Mouse (Mus musculus) embryonic facial prominence, embryonic 14.5 days (tissue): ENCODE measurements around the gene Slx1b. TPM values are rescaled to one million over a fixed set of nuclear protein-coding genes. Genes with fewer than 3 reads are reported as not detected.
"Not testable (repeated sequence)": the region's sequence is repeated elsewhere in the genome, so short reads cannot be mapped to it uniquely, and the experiment has no call there.

ENCODE experiments used
- ATAC-seq: fragments of 200-750 bp; cut with Nextera tagmentation; 2 replicates; pipeline ENCODE4 v1.8.0; 2017; ENCODE audit warnings: low read depth, moderate number of reproducible peaks, moderate TSS enrichment
- DNase-seq: peaks from one replicate; pipeline ENCODE4 v3.0.0-alpha.2; 2015; ENCODE audit warnings: low spot score
- H3K27ac ChIP-seq: fragments of 300-500 bp; sonication (generic); replicated peaks from 2 replicates; pipeline ENCODE4 v1.5.1; 2014; ENCODE audit warnings: low read depth, mild to moderate bottlenecking, low read length, moderate library complexity
- H3K27me3 ChIP-seq: fragments of 300-500 bp; sonication (generic); replicated peaks from 2 replicates; pipeline ENCODE4 v1.6.1; 2014; ENCODE audit warnings: low read length; ENCODE audit not compliant: control insufficient read depth, insufficient read depth
- H3K36me3 ChIP-seq: fragments of 300-500 bp; sonication (generic); 2 replicates; pipeline ENCODE4 v1.6.1; 2014; ENCODE audit warnings: low read length, mixed read lengths; ENCODE audit not compliant: control insufficient read depth, insufficient read depth
- H3K4me1 ChIP-seq: fragments of 300-500 bp; sonication (generic); 2 replicates; pipeline ENCODE4 v1.6.1; 2014; ENCODE audit warnings: antibody characterized with exemption, low read length; ENCODE audit not compliant: control insufficient read depth, insufficient read depth
- H3K4me2 ChIP-seq: fragments of 300-500 bp; sonication (generic); 2 replicates; pipeline ENCODE4 v1.6.1; 2014; ENCODE audit warnings: low read depth, mild to moderate bottlenecking, low read length, moderate library complexity, mixed read lengths
- H3K4me3 ChIP-seq: fragments of 300-500 bp; sonication (generic); 2 replicates; pipeline ENCODE4 v1.5.1; 2014; ENCODE audit warnings: low read depth, mild to moderate bottlenecking, low read length
- H3K9ac ChIP-seq: fragments of 300-500 bp; sonication (generic); 2 replicates; pipeline ENCODE4 v1.6.1; 2014; ENCODE audit warnings: low read depth, mild to moderate bottlenecking, low read length, moderate library complexity, mixed read lengths
- H3K9me3 ChIP-seq: fragments of 300-500 bp; sonication (generic); 2 replicates; pipeline ENCODE4 v1.6.1; 2016; ENCODE audit warnings: low read length; ENCODE audit not compliant: control insufficient read depth
- WGBS: fragments of 180-500 bp; shearing (Covaris S2); extraction: QIAGEN DNeasy Blood & Tissue Kit; methylation state at CpG from one replicate; pipeline ENCODE4 v1.1.7; 2014; 5-methylcytosine and 5-hydroxymethylcytosine counted together
- polyA plus RNA-seq: library from polyadenylated mRNA; unstranded; fragments of >200 nt; fragmentation: Nextera tagmentation; extraction: Ambion mirVana; gene quantifications from 2 replicates; pipeline ENCODE4 v1.2.1, GENCODE M21; 2014

Gene Slx1b
- polyA plus RNA-seq, 1 experiment from 2014 or later, result 5.3 TPM

- H3K4me3 ChIP-seq, result no peak overlapping the region
- H3K27ac ChIP-seq, result no peak overlapping the region
- H3K27me3 ChIP-seq, result no peaks in the 10 kb centered on the region
- peaks cover 15% of the 10 kb centered on the region for H3K36me3 ChIP-seq
- H3K9ac ChIP-seq, result no peak overlapping the region
- no peak overlapping the region for H3K4me2 ChIP-seq
- ATAC-seq, result no peak
- H3K4me1 ChIP-seq, result 0 out of 2 replicates have a peak, but pooled peaks cover 5% of the 10 kb centered on the region
- WGBS, result 95% methylated on average over 26 of the region's 26 CpGs
- no peak for DNase-seq
- H3K9me3 ChIP-seq, result no peaks in the 10 kb centered on the region
Observed at GRCm38 (mm10) chr7:126692426-126692825, 3.2 kb downstream of the Slx1b start.

GRCm38 (mm10) chr7:126691676-126692075 lies 3.9 kb downstream of the Slx1b start:
- H3K4me2 ChIP-seq, result no peak overlapping the region
- 0 out of 2 replicates have a peak, but pooled peaks cover 3% of the 10 kb centered on the region for H3K4me1 ChIP-seq
- peaks cover 15% of the 10 kb centered on the region for H3K36me3 ChIP-seq
- no peak overlapping the region for H3K27ac ChIP-seq
- DNase-seq (no peak), ATAC-seq (no peak)
- H3K9me3 ChIP-seq, result no peaks in the 10 kb centered on the region
- no peaks in the 10 kb centered on the region for H3K27me3 ChIP-seq
- H3K4me3 ChIP-seq, result no peak overlapping the region
- 79% methylated on average over 5 of the region's 5 CpGs for WGBS
- H3K9ac ChIP-seq, result no peak overlapping the region

GRCm38 (mm10) chr7:126690737-126691136 lies 4.8 kb downstream of the Slx1b start:
- Histone ChIP-seq H3K4me2 (no peak overlapping the region), H3K9me3 (no peaks in the 10 kb centered on the region), H3K4me1 (no peaks in the 10 kb centered on the region), H3K9ac (no peak overlapping the region), H3K4me3 (no peak overlapping the region), H3K27ac (no peak overlapping the region), H3K27me3 (no peaks in the 10 kb centered on the region), H3K36me3 (peaks cover 15% of the 10 kb centered on the region)
- DNase-seq, result no peak
- 77% methylated on average over 3 of the region's 3 CpGs for WGBS
- no peak for ATAC-seq

- ATAC-seq (no peak), DNase-seq (no peak)
- Histone ChIP-seq H3K27ac (no peak overlapping the region), H3K4me2 (no peak overlapping the region), H3K4me1 (no peaks in the 10 kb centered on the region), H3K27me3 (no peaks in the 10 kb centered on the region), H3K9ac (no peak overlapping the region), H3K9me3 (no peaks in the 10 kb centered on the region), H3K4me3 (no peak overlapping the region), H3K36me3 (peaks cover 15% of the 10 kb centered on the region)
- 68% methylated on average over 3 of the region's 3 CpGs for WGBS
Observed at GRCm38 (mm10) chr7:126689021-126689420, 6.6 kb downstream of the Slx1b start.

GRCm38 (mm10) chr7:126688156-126688555 lies 7.4 kb downstream of the Slx1b start:
- ATAC-seq, DNase-seq: not testable (repeated sequence)
- WGBS, result 64% methylated on average over 4 of the region's 4 CpGs

GRCm38 (mm10) chr7:126681221-126681620 lies 14.4 kb downstream of the Slx1b start:
- DNase-seq (no peak), ATAC-seq (no peak)
- no peak overlapping the region for H3K27ac ChIP-seq
- no peaks in the 10 kb centered on the region for H3K4me1 ChIP-seq
- H3K27me3 ChIP-seq, result no peaks in the 10 kb centered on the region
- no peaks in the 10 kb centered on the region for H3K9me3 ChIP-seq
- whole genome bisulfite sequencing, result 92% methylated on average over 5 of the region's 5 CpGs
- 0 out of 2 replicates have a peak, but pooled peaks cover 6% of the 10 kb centered on the region for H3K36me3 ChIP-seq
- no peak overlapping the region for H3K4me2 ChIP-seq
- H3K9ac ChIP-seq, result no peak overlapping the region
- no peak overlapping the region for H3K4me3 ChIP-seq

More at GRCm38 (mm10) chr7:126688156-126688555, 7.4 kb downstream of the Slx1b start:
- H3K27ac ChIP-seq, H3K27me3 ChIP-seq, H3K9ac ChIP-seq, H3K4me2 ChIP-seq, H3K4me3 ChIP-seq, H3K9me3 ChIP-seq, H3K4me1 ChIP-seq: not testable (repeated sequence)
- H3K36me3 ChIP-seq, result peaks cover 15% of the 10 kb centered on the region

GRCm38 (mm10) chr7:126679683-126680082 lies 15.9 kb downstream of the Slx1b start:
- DNase-seq (no peak), ATAC-seq (no peak)
- Histone ChIP-seq H3K9ac (no peak overlapping the region), H3K4me1 (no peaks in the 10 kb centered on the region), H3K36me3 (0 out of 2 replicates have a peak, but pooled peaks cover 6% of the 10 kb centered on the region), H3K4me3 (no peak overlapping the region), H3K27ac (no peak overlapping the region), H3K4me2 (no peak overlapping the region), H3K27me3 (no peaks in the 10 kb centered on the region), H3K9me3 (no peaks in the 10 kb centered on the region)
- 88% methylated on average over 5 of the region's 5 CpGs for WGBS

GRCm38 (mm10) chr7:126678545-126679341 lies 16.8 kb downstream of the Slx1b start:
- 0 out of 2 replicates have a peak, but pooled peaks cover 6% of the 10 kb centered on the region for H3K36me3 ChIP-seq
- ATAC-seq (no peak), DNase-seq (no peak)
- H3K4me2 ChIP-seq, result no peak overlapping the region
- H3K4me3 ChIP-seq, result no peak overlapping the region
- no peaks in the 10 kb centered on the region for H3K4me1 ChIP-seq
- 82% methylated on average over 8 of the region's 8 CpGs for WGBS
- H3K9me3 ChIP-seq, result no peaks in the 10 kb centered on the region
- H3K9ac ChIP-seq, result no peak overlapping the region
- no peaks in the 10 kb centered on the region for H3K27me3 ChIP-seq
- H3K27ac ChIP-seq, result no peak overlapping the region
